In genomic region chr6:23650205-23650604, GRCm38 (mm10) we compare ENCODE assay signal across 20 mouse cellular contexts. TPM values are rescaled to one million over a fixed set of nuclear protein-coding genes. Genes with fewer than 3 reads are reported as not detected.
DNase-seq lines count a peak whose midpoint lies in the region; TF ChIP-seq lines count a peak whose summit lies in the region.
"Had no signal": no experiment of that assay in that cellular context is flagged by ENCODE, and none has a peak within 500 bp of the region (broad histone marks: within the 10 kb centered on the region; RNA-seq: fewer than 3 reads in every experiment).

TSS of gene Rnf133 (minus strand) at chr6:23650305.

- H3K4me3 ChIP-seq in testis, adult 2 months (ENCODE audit: control insufficient read depth, low read depth, low read length): peak within 1 kb of the TSS; percentile 53

- H3K4me1 ChIP-seq in testis, adult 2 months (ENCODE audit: control insufficient read depth, insufficient read depth, low read length): no peaks in the 10 kb centered on the region

- no peak for TF ChIP-seq CTCF in testis, adult 2 months (IDR thresholded peaks at IDR 0.05; ENCODE audit: control insufficient read depth, insufficient read depth, insufficient replicate concordance, low read depth, low read length)

- 0 out of 2 replicates have a peak within 1 kb of the TSS, but pooled peaks have one; percentile 53 for H3K27ac ChIP-seq in testis, adult 2 months (ENCODE audit: control insufficient read depth, insufficient read depth, low read depth, low read length)

- TF ChIP-seq POLR2A in testis, adult 2 months (IDR thresholded peaks at IDR 0.05; ENCODE audit: control insufficient read depth, low read depth, low read length): no peak

- DNase-seq in testis, postnatal 14 days (ENCODE audit: low spot score): no peak
- DNase-seq: adrenal gland, adult 2 months; adrenal gland, adult 8-10 months; adrenal gland, postnatal 10 days; adrenal gland, postnatal 14 days; adrenal gland, postnatal 25 days; adrenal gland, postnatal 36 days; B cell, adult 2 months; cerebellum, adult 11 months; cerebellum, adult 11-12 months; cerebellum, adult 18-20 months; cerebellum, adult 2 months had no signal

- H3K27me3 ChIP-seq in testis, adult 2 months (ENCODE audit: control insufficient read depth, insufficient read depth, low read length): no peaks in the 10 kb centered on the region
- H3K27me3 ChIP-seq: CH12.LX, Patski had no signal

- H3K36me3 ChIP-seq in testis, adult 2 months (ENCODE audit: control insufficient read depth, insufficient read depth, low read length): no peaks in the 10 kb centered on the region
- H3K36me3 ChIP-seq: G1E had no signal

RNA-seq across cellular contexts. Expression of gene Rnf133, which starts in this region (rescaled TPM):
- 124 and 153 TPM in 2 replicates for polyA plus RNA-seq in testis, adult 2 months (2012; rRNA removed)
- polyA plus RNA-seq: activated CD4-positive, CD25-positive, alpha-beta regulatory T cell, adult 4 months; adrenal gland, adult 2 months; brain, embryonic 14.5 days; C2C12; CD4-positive, CD25-positive, alpha-beta regulatory T cell, adult 4 months; G1E; Patski had no signal
